Comparison of ENCODE assay signal across 35 mouse cellular contexts in the genomic region with DNA sequence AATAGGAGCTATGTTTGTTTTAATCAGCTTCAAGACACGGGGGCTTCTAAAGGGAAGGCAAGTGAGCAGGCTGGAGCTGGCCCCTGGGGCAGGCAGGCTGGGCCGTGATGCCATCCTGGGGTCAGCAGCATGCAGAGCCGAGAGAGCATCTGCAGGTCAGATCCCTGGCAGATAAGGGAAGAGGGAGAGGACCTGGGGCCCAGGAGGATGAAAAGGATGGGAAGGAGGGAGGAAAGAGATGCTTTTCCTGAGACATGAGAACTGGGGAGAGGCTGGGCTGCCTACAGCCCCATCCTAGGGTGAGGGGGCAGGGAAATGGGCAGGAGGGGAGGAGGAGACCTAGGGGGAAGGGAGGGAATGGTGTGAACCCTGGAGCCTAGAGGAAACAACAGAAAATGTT. TPM values are rescaled to one million over a fixed set of nuclear protein-coding genes. Genes with fewer than 3 reads are reported as not detected.
DNase-seq lines count a peak whose midpoint lies in the region; ATAC-seq lines count a peak whose summit lies in the region.
"Had no signal": no experiment of that assay in that cellular context is flagged by ENCODE, and none has a peak within 500 bp of the region (broad histone marks: within the 10 kb centered on the region; RNA-seq: fewer than 3 reads in every experiment).

No protein-coding gene starts in this region.

- 9% methylated on average over 3 of the region's 3 CpGs for WGBS in heart, embryonic 11.5 days (ENCODE audit: insufficient replicate concordance)
- WGBS in heart, embryonic 16.5 days = 23% methylated on average over 3 of the region's 3 CpGs
- 25% methylated on average over 3 of the region's 3 CpGs for WGBS in embryonic facial prominence, embryonic 11.5 days

- ATAC-seq in heart, embryonic 11.5 days (replicated peaks; ENCODE audit: insufficient number of reproducible peaks, low FRiP score, low TSS enrichment) = no peak
- no peak for ATAC-seq in heart, embryonic 16.5 days (replicated peaks; ENCODE audit: extremely low read depth, insufficient read depth, low FRiP score)
- 0 out of 2 replicates have a peak, but pooled peaks have one; percentile 24 for ATAC-seq in embryonic facial prominence, embryonic 11.5 days (replicated peaks; ENCODE audit: insufficient number of reproducible peaks, low FRiP score, low TSS enrichment, low read depth)
- ATAC-seq: activated CD4-positive, CD25-positive, alpha-beta regulatory T cell, adult 4 months; forebrain, embryonic 13.5 days; inflammation-experienced regulatory T-cells, adult 6 months; lung, postnatal 0 days; midbrain, embryonic 13.5 days had no signal

- peaks cover 6% of the 10 kb centered on the region; the same call in 1 of the 2 replicates for H3K27me3 ChIP-seq in heart, embryonic 11.5 days (ENCODE audit: control insufficient read depth, insufficient read depth, low read length)
- H3K27me3 ChIP-seq in heart, embryonic 16.5 days (ENCODE audit: control insufficient read depth, insufficient read depth, low read length) = no peaks in the 10 kb centered on the region
- no peaks in the 10 kb centered on the region for H3K27me3 ChIP-seq in embryonic facial prominence, embryonic 11.5 days (ENCODE audit: control insufficient read depth, insufficient read depth, low read length)
- H3K27me3 ChIP-seq: embryonic facial prominence, embryonic 15.5 days; hindbrain, embryonic 15.5 days; midbrain, embryonic 13.5 days; stomach, embryonic 15.5 days had no signal

- H3K9ac ChIP-seq in heart, embryonic 11.5 days (ENCODE audit: low read depth, low read length) = peak overlapping the region; percentile 3
- no peak overlapping the region for H3K9ac ChIP-seq in heart, embryonic 16.5 days (ENCODE audit: low read length)
- 0 out of 2 replicates have a peak overlapping the region, but pooled peaks have one; percentile 22 for H3K9ac ChIP-seq in embryonic facial prominence, embryonic 11.5 days (replicated peaks; ENCODE audit: low read length)
- H3K9ac ChIP-seq: embryonic facial prominence, embryonic 15.5 days; forebrain, embryonic 13.5 days; hindbrain, embryonic 15.5 days; limb, embryonic 15.5 days; liver, embryonic 13.5 days; midbrain, embryonic 13.5 days; stomach, embryonic 15.5 days had no signal

- no peak overlapping the region for H3K4me3 ChIP-seq in heart, embryonic 11.5 days (ENCODE audit: low read depth, low read length)
- no peak overlapping the region for H3K4me3 ChIP-seq in heart, embryonic 16.5 days (ENCODE audit: low read length)
- no peak overlapping the region for H3K4me3 ChIP-seq in embryonic facial prominence, embryonic 11.5 days (ENCODE audit: low read depth, low read length)
- H3K4me3 ChIP-seq: embryonic facial prominence, embryonic 15.5 days; forebrain, embryonic 13.5 days; hindbrain, embryonic 10.5 days; hindbrain, embryonic 15.5 days; layer of hippocampus, adult 2 months; limb, embryonic 15.5 days; liver, embryonic 13.5 days; megakaryocyte, embryonic 14.5 days; midbrain, embryonic 13.5 days; stomach, embryonic 15.5 days had no signal

- peaks cover 37% of the 10 kb centered on the region for H3K4me1 ChIP-seq in heart, embryonic 11.5 days (ENCODE audit: control insufficient read depth, insufficient read depth, low read length)
- peaks cover 47% of the 10 kb centered on the region for H3K4me1 ChIP-seq in heart, embryonic 16.5 days (ENCODE audit: control insufficient read depth, insufficient read depth, low read length)
- H3K4me1 ChIP-seq in embryonic facial prominence, embryonic 11.5 days (ENCODE audit: control insufficient read depth, insufficient read depth, low read length) = peaks cover 7% of the 10 kb centered on the region; the same call in 1 of the 2 replicates
- H3K4me1 ChIP-seq: hindbrain, embryonic 15.5 days; liver, embryonic 13.5 days; midbrain, embryonic 13.5 days; stomach, embryonic 15.5 days had no signal

- H3K27ac ChIP-seq in heart, embryonic 11.5 days (ENCODE audit: low read depth, low read length) = peak overlapping the region; percentile 36
- peak overlapping the region; percentile 61 for H3K27ac ChIP-seq in heart, embryonic 16.5 days (ENCODE audit: low read length)
- no peak overlapping the region for H3K27ac ChIP-seq in embryonic facial prominence, embryonic 11.5 days (replicated peaks; ENCODE audit: low read depth, low read length)
- H3K27ac ChIP-seq: embryonic facial prominence, embryonic 15.5 days; forebrain, embryonic 13.5 days; hindbrain, embryonic 10.5 days; hindbrain, embryonic 15.5 days; layer of hippocampus, adult 2 months; limb, embryonic 15.5 days; liver, embryonic 13.5 days; midbrain, embryonic 13.5 days; stomach, embryonic 15.5 days had no signal

- no peaks in the 10 kb centered on the region for H3K9me3 ChIP-seq in heart, embryonic 11.5 days (replicated peaks; ENCODE audit: control insufficient read depth, low read length)
- no peaks in the 10 kb centered on the region for H3K9me3 ChIP-seq in heart, embryonic 16.5 days (replicated peaks; ENCODE audit: control insufficient read depth, low read length)
- H3K9me3 ChIP-seq in embryonic facial prominence, embryonic 11.5 days (replicated peaks; ENCODE audit: control insufficient read depth, low read length) = no peaks in the 10 kb centered on the region
- H3K9me3 ChIP-seq: embryonic facial prominence, embryonic 15.5 days; forebrain, embryonic 13.5 days; hindbrain, embryonic 10.5 days; hindbrain, embryonic 15.5 days; limb, embryonic 15.5 days; liver, embryonic 13.5 days; megakaryocyte, embryonic 14.5 days; midbrain, embryonic 13.5 days; stomach, embryonic 15.5 days had no signal

- DNase-seq in heart, adult 8-10 months (ENCODE audit: low spot score) = no peak
- no peak for DNase-seq in heart, postnatal 25 days (ENCODE audit: low spot score)
- DNase-seq in embryonic facial prominence, embryonic 11.5 days (ENCODE audit: low spot score) = peak; percentile 45
- no peak for DNase-seq in left cerebral cortex, postnatal 25 days (ENCODE audit: low spot score in 2 of 2)
- DNase-seq: adrenal gland, adult 2 months; adrenal gland, postnatal 36 days; B cell, adult 2 months; cerebellum, adult 18-20 months; gastrocnemius, postnatal 14 days; heart, adult 18-20 months; kidney, adult 11 months; kidney, postnatal 25 days; left cerebral cortex, postnatal 4 days; liver, embryonic 13.5 days; lung, adult 18-20 months had no signal

- H3K4me2 ChIP-seq in heart, embryonic 11.5 days = no peak overlapping the region
- H3K4me2 ChIP-seq in heart, embryonic 16.5 days (ENCODE audit: low read depth, low read length) = no peak overlapping the region
- H3K4me2 ChIP-seq in embryonic facial prominence, embryonic 11.5 days (ENCODE audit: low read depth, low read length) = no peak overlapping the region
- H3K4me2 ChIP-seq: embryonic facial prominence, embryonic 15.5 days; forebrain, embryonic 13.5 days; hindbrain, embryonic 15.5 days; limb, embryonic 15.5 days; liver, embryonic 13.5 days; midbrain, embryonic 13.5 days; stomach, embryonic 15.5 days had no signal

- H3K36me3 ChIP-seq in heart, embryonic 11.5 days (ENCODE audit: control insufficient read depth, insufficient read depth, low read length) = no peaks in the 10 kb centered on the region
- H3K36me3 ChIP-seq in heart, embryonic 16.5 days (ENCODE audit: control insufficient read depth, insufficient read depth) = no peaks in the 10 kb centered on the region
- H3K36me3 ChIP-seq in embryonic facial prominence, embryonic 11.5 days (replicated peaks; ENCODE audit: control insufficient read depth, insufficient read depth, low read depth, low read length) = no peaks in the 10 kb centered on the region
- H3K36me3 ChIP-seq: embryonic facial prominence, embryonic 15.5 days; hindbrain, embryonic 10.5 days; hindbrain, embryonic 15.5 days; limb, embryonic 15.5 days; liver, embryonic 13.5 days; midbrain, embryonic 13.5 days; stomach, embryonic 15.5 days had no signal

- intact Hi-C loops in heart, postnatal 25 days (cut with DNase I) = no loop called here
- intact Hi-C loops in left cerebral cortex, postnatal 25 days (cut with DNase I) = no loop called here

RNA-seq across cellular contexts. Expression of a gene that starts 10.5 kb away (rescaled TPM):
- not detected in 2 replicates for polyA plus RNA-seq in heart, embryonic 11.5 days (2014; fragmentation: Nextera tagmentation; extraction: Ambion mirVana)
- total RNA-seq in heart, adult 8-10 months (2022) = not detected
- 0.11 TPM in 1 of 2 replicates, not detected in the other for polyA plus RNA-seq in heart, embryonic 16.5 days (2015; fragmentation: Nextera tagmentation; extraction: Ambion mirVana)
- not detected for total RNA-seq in heart, postnatal 25 days (2021)
- 0.15 and 0.79 TPM in 2 replicates for polyA plus RNA-seq in embryonic facial prominence, embryonic 11.5 days (2014; fragmentation: Nextera tagmentation; extraction: Ambion mirVana)
- under 1 TPM in 1 of 2 experiments, not detected in 1; 0.23 TPM for total RNA-seq in left cerebral cortex, postnatal 25 days (2021)
- total RNA-seq: adrenal gland, adult 2 months; adrenal gland, postnatal 36 days; common myeloid progenitor, adult 5-6 weeks; gastrocnemius, postnatal 14 days; heart, adult 18-20 months; layer of hippocampus, adult 2 months; layer of hippocampus, postnatal 14 days; monocyte, adult 5-6 weeks had no signal
- polyA plus RNA-seq: activated CD4-positive, CD25-positive, alpha-beta regulatory T cell, adult 4 months; adrenal gland, adult 2 months; brain, embryonic 14.5 days; embryonic facial prominence, embryonic 15.5 days; forebrain, embryonic 13.5 days; hindbrain, embryonic 10.5 days; hindbrain, embryonic 15.5 days; inflammation-experienced regulatory T-cells, adult 6 months; kidney, embryonic 14.5 days; limb, embryonic 15.5 days; liver, embryonic 13.5 days; lung, postnatal 0 days; midbrain, embryonic 13.5 days; neural tube, embryonic 14.5 days; stomach, embryonic 15.5 days had no signal

RNA-seq across cellular contexts. Expression of a gene that starts 29.5 kb away (rescaled TPM):
- polyA plus RNA-seq in heart, embryonic 11.5 days (2014; fragmentation: Nextera tagmentation; extraction: Ambion mirVana) = 1.1 and 1.7 TPM in 2 replicates
- not detected for total RNA-seq in heart, adult 8-10 months (2022)
- polyA plus RNA-seq in heart, embryonic 16.5 days (2015; fragmentation: Nextera tagmentation; extraction: Ambion mirVana) = 0.10 and 0.26 TPM in 2 replicates
- not detected for total RNA-seq in heart, postnatal 25 days (2021)
- 34.3 and 39.6 TPM in 2 replicates for polyA plus RNA-seq in embryonic facial prominence, embryonic 11.5 days (2014; fragmentation: Nextera tagmentation; extraction: Ambion mirVana)
- total RNA-seq in left cerebral cortex, postnatal 25 days (2021) = under 1 TPM; 0.87 to 0.94 TPM
- total RNA-seq: adrenal gland, adult 2 months; adrenal gland, postnatal 36 days; common myeloid progenitor, adult 5-6 weeks; gastrocnemius, postnatal 14 days; heart, adult 18-20 months; monocyte, adult 5-6 weeks had no signal
- polyA plus RNA-seq: activated CD4-positive, CD25-positive, alpha-beta regulatory T cell, adult 4 months; adrenal gland, adult 2 months; inflammation-experienced regulatory T-cells, adult 6 months; lung, postnatal 0 days; neural tube, embryonic 14.5 days; stomach, embryonic 15.5 days had no signal

RNA-seq across cellular contexts. Expression of a gene that starts 47.5 kb away (rescaled TPM):
- 3.3 and 4.0 TPM in 2 replicates for polyA plus RNA-seq in heart, embryonic 11.5 days (2014; fragmentation: Nextera tagmentation; extraction: Ambion mirVana)
- 1 to 10 TPM; 2.4 to 7.4 (median 4.8) TPM for total RNA-seq in heart, adult 8-10 months (2022)
- 4.6 and 5.7 TPM in 2 replicates for polyA plus RNA-seq in heart, embryonic 16.5 days (2015; fragmentation: Nextera tagmentation; extraction: Ambion mirVana)
- total RNA-seq in heart, postnatal 25 days (2021) = 1 to 10 TPM; 1.5 to 2.4 TPM
- 2.9 and 5.8 TPM in 2 replicates for polyA plus RNA-seq in embryonic facial prominence, embryonic 11.5 days (2014; fragmentation: Nextera tagmentation; extraction: Ambion mirVana)
- 100 to 1,000 TPM; 396 to 412 TPM for total RNA-seq in left cerebral cortex, postnatal 25 days (2021)
- total RNA-seq: common myeloid progenitor, adult 5-6 weeks; monocyte, adult 5-6 weeks had no signal
- polyA plus RNA-seq: activated CD4-positive, CD25-positive, alpha-beta regulatory T cell, adult 4 months; inflammation-experienced regulatory T-cells, adult 6 months had no signal

Comparison
In these comparisons a context has a peak if more than half of its experiments do, and no peak if none do; other contexts are left out.
1. RNA of a gene that starts 47.5 kb away (total RNA-seq): 396 to 412 TPM in left cerebral cortex, postnatal 25 days; 2.4 to 7.4 TPM in heart, adult 8-10 months and 1.5 to 2.4 TPM in heart, postnatal 25 days; every median in the first group is over 10 times any median in the second.